Mouse (Mus musculus): ENCODE results near the gene Gla.
A peak's percentile ranks its signal among the peaks of the same experiment; 100 is the strongest.

Gene Gla

GRCm38 (mm10) chrX:134566536-134567222, 34.2 kb downstream of the Gla start:
- no peak for TF ChIP-seq GATA4 (IDR thresholded peaks at IDR 0.05; ENCODE audit: insufficient replicate concordance, low read length)

- TF ChIP-seq GATA4 (IDR thresholded peaks at IDR 0.05; ENCODE audit: insufficient replicate concordance, low read length), result peak; percentile 7; the same call in 1 of the 2 replicates
Measured at GRCm38 (mm10) chrX:134564326-134564725, 36.6 kb downstream of the Gla start.

GRCm38 (mm10) chrX:134554425-134554824, 46.5 kb downstream of the Gla start:
- no peak for TF ChIP-seq GATA4 (IDR thresholded peaks at IDR 0.05; ENCODE audit: insufficient replicate concordance, low read length)

- TF ChIP-seq GATA4 (IDR thresholded peaks at IDR 0.05; ENCODE audit: insufficient replicate concordance, low read length), result no peak
Measured at GRCm38 (mm10) chrX:134553326-134553725, 47.6 kb downstream of the Gla start.

GRCm38 (mm10) chrX:134550903-134551302, 50.0 kb downstream of the Gla start:
- TF ChIP-seq GATA4 (IDR thresholded peaks at IDR 0.05; ENCODE audit: insufficient replicate concordance, low read length), result no peak

DNA sequence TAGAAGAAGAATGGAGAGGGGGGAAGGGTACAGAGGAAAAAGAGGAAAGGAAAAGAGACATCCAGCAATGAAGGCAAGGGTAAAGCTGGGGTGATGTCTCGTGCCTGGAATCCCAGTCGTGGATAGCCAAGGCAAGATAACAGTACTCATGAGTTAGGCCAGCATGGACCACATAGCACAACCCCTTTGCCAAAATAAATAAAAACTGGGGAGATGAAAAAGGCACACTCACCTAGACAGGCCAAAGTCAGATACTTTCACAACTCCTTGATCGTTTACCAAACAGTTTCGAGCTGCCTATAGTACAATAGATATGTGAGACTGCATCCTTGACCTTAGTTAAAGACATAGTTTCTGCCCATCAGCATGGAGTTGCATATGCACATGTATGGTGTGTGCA, 53.6 kb downstream of the Gla start:
- TF ChIP-seq GATA4 (IDR thresholded peaks at IDR 0.05; ENCODE audit: insufficient replicate concordance, low read length), result no peak

- no peak for TF ChIP-seq GATA4 (IDR thresholded peaks at IDR 0.05; ENCODE audit: insufficient replicate concordance, low read length)
Measured at GRCm38 (mm10) chrX:134541955-134542308, 59.0 kb downstream of the Gla start.

- TF ChIP-seq GATA4 (IDR thresholded peaks at IDR 0.05; ENCODE audit: insufficient replicate concordance, low read length), result no peak
Measured at GRCm38 (mm10) chrX:134541145-134541954, 59.6 kb downstream of the Gla start, which contains the start of gene Timm8a1. Timm8a1 (minus strand) TSS chrX:134541865.

DNA sequence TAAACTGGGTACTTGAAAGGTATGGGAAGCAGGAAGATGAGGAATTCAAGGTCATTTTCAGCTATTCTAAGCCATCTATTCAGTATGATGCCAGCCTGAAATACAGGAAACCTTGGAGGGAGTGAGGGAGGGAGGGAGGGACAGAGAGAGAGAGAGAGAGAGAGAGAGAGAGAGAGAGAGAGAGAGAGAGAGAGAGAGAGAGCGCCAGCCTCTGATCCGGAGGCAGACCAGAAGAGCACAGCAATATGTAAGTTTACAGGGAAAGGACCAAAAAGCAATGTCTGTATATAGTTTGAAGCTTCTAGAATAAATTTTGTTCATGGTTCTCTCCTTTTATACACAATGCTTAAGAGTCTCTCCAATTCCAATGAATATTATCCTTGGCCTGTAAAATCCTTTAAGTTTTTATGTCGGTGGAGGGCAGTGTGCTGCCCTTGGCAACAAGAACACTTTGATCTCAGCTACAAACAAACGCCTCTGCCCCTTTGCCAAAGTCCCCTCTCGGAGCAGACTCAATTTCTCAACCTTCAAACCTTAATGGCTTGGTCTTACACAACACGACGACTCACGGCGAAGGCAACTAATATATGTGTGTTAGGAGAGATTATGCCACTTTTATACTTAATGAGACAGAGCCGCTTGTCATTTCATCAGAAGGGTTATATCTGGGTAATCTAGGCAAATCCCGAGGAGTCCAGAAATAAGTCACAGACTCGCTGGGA, 60.4 kb downstream of the Gla start:
- no peak for TF ChIP-seq GATA4 (IDR thresholded peaks at IDR 0.05; ENCODE audit: insufficient replicate concordance, low read length)
